Mouse (Mus musculus) ES-Bruce4 (cell line): Measurements from ENCODE around the gene Mlycd. TPM values are rescaled to one million over a fixed set of nuclear protein-coding genes. Genes with fewer than 3 reads are reported as not detected.

ENCODE experiments used
- H3K27ac ChIP-seq: 2 replicates; pipeline ENCODE4 v1.5.1; 2012; ENCODE audit warnings: low read length, inconsistent platforms; ENCODE audit not compliant: insufficient read depth
- H3K27me3 ChIP-seq: 2 replicates; pipeline ENCODE4 v1.6.1; 2012; ENCODE audit warnings: mild to moderate bottlenecking, low read length, inconsistent platforms; ENCODE audit not compliant: control insufficient read depth, poor library complexity, insufficient read depth, severe bottlenecking
- H3K36me3 ChIP-seq: 2 replicates; pipeline ENCODE4 v1.6.1; 2012; ENCODE audit warnings: inconsistent platforms, mild to moderate bottlenecking, low read length, moderate library complexity; ENCODE audit not compliant: control insufficient read depth, poor library complexity, insufficient read depth, severe bottlenecking
- H3K4me1 ChIP-seq: one replicate; pipeline ENCODE4 v1.8.1; 2011; ENCODE audit warnings: low read length; ENCODE audit not compliant: control insufficient read depth, insufficient read depth
- H3K4me3 ChIP-seq: 2 replicates; pipeline ENCODE4 v1.5.1; 2011; ENCODE audit warnings: low read depth, mild to moderate bottlenecking, low read length
- H3K9ac ChIP-seq: 2 replicates; pipeline ENCODE4 v1.6.1; 2012; ENCODE audit warnings: low read depth, mild to moderate bottlenecking, inconsistent platforms; ENCODE audit not compliant: poor library complexity, severe bottlenecking
- H3K9me3 ChIP-seq: replicated peaks from 2 replicates; pipeline ENCODE4 v1.6.1; 2012; ENCODE audit warnings: mild to moderate bottlenecking, low read length, inconsistent platforms; ENCODE audit not compliant: control insufficient read depth, poor library complexity, insufficient read depth, severe bottlenecking
- CTCF ChIP-seq: IDR thresholded peaks from one replicate; pipeline ENCODE4 v1.8.1; 2011; ENCODE audit warnings: low read depth, low read length
- EP300 ChIP-seq: IDR thresholded peaks from 2 replicates; pipeline ENCODE4 v1.6.1; 2011; ENCODE audit warnings: low read depth, low read length; ENCODE audit not compliant: insufficient read depth
- POLR2A ChIP-seq: IDR thresholded peaks from one replicate; pipeline ENCODE4 v1.8.1; 2011; ENCODE audit warnings: low read length; ENCODE audit not compliant: insufficient read depth
- polyA plus RNA-seq: library from polyadenylated mRNA; stranded (reverse); fragments of >200 nt; gene quantifications from 2 replicates; pipeline ENCODE4 v1.2.4, GENCODE M21; 2011; ENCODE audit warnings: low read depth; ENCODE audit not compliant: missing spikeins, insufficient read depth, insufficient read length

The Mlycd gene
- polyA plus RNA-seq, 1 experiment, result 7.4 TPM

GRCm38 (mm10) chr8:119380619-119381018 is 14.1 kb upstream of the Mlycd start:
- Histone ChIP-seq H3K4me3 (no peak overlapping the region), H3K9me3 (no peaks in the 10 kb centered on the region; the same call in 1 of the 2 replicates), H3K27ac (no peak overlapping the region), H3K4me1 (peaks cover 2% of the 10 kb centered on the region), H3K36me3 (no peaks in the 10 kb centered on the region), H3K27me3 (no peaks in the 10 kb centered on the region), H3K9ac (no peak overlapping the region)
- peak; percentile 43 for TF ChIP-seq CTCF
- no peak for TF ChIP-seq EP300
- TF ChIP-seq POLR2A, result no peak

GRCm38 (mm10) chr8:119384478-119384877 is 10.2 kb upstream of the Mlycd start:
- Histone ChIP-seq H3K9me3 (no peaks in the 10 kb centered on the region), H3K4me1 (no peaks in the 10 kb centered on the region), H3K27ac (no peak overlapping the region), H3K9ac (no peak overlapping the region), H3K4me3 (no peak overlapping the region), H3K27me3 (no peaks in the 10 kb centered on the region), H3K36me3 (no peaks in the 10 kb centered on the region)
- peak; percentile 5 for TF ChIP-seq CTCF
- TF ChIP-seq POLR2A, result no peak

GRCm38 (mm10) chr8:119385854-119386253 is 8.8 kb upstream of the Mlycd start:
- H3K9me3 ChIP-seq, result no peaks in the 10 kb centered on the region
- no peaks in the 10 kb centered on the region for H3K4me1 ChIP-seq
- H3K4me3 ChIP-seq, result no peak overlapping the region
- TF ChIP-seq POLR2A (no peak), CTCF (no peak), EP300 (no peak)
- H3K27me3 ChIP-seq, result 0 out of 2 replicates have a peak, but pooled peaks cover 2% of the 10 kb centered on the region
- no peak overlapping the region for H3K27ac ChIP-seq
- no peak overlapping the region for H3K9ac ChIP-seq
- H3K36me3 ChIP-seq, result no peaks in the 10 kb centered on the region

GRCm38 (mm10) chr8:119386988-119387387 is 7.7 kb upstream of the Mlycd start:
- 0 out of 2 replicates have a peak, but pooled peaks cover 2% of the 10 kb centered on the region for H3K27me3 ChIP-seq
- TF ChIP-seq POLR2A, result no peak
- no peak for TF ChIP-seq CTCF
- no peak for TF ChIP-seq EP300
- H3K4me3 ChIP-seq, result no peak overlapping the region

GRCm38 (mm10) chr8:119394097-119394496 is 581 bp upstream of the Mlycd start:
- TF ChIP-seq EP300, result no peak
- no peak for TF ChIP-seq CTCF
- TF ChIP-seq POLR2A, result no peak
- Histone ChIP-seq H3K27me3 (0 out of 2 replicates have a peak, but pooled peaks cover 2% of the 10 kb centered on the region), H3K9ac (peak overlapping the region; percentile 82; the same call in 1 of the 2 replicates), H3K4me3 (peak overlapping the region; percentile 62), H3K4me1 (no peaks in the 10 kb centered on the region), H3K27ac (no peak overlapping the region), H3K9me3 (no peaks in the 10 kb centered on the region), H3K36me3 (no peaks in the 10 kb centered on the region)

More at GRCm38 (mm10) chr8:119386988-119387387, 7.7 kb upstream of the Mlycd start:
- Histone ChIP-seq H3K9ac (no peak overlapping the region), H3K36me3 (no peaks in the 10 kb centered on the region), H3K27ac (no peak overlapping the region), H3K4me1 (no peaks in the 10 kb centered on the region), H3K9me3 (no peaks in the 10 kb centered on the region)

GRCm38 (mm10) chr8:119395072-119395950 is 633 bp downstream of the Mlycd start:
- H3K27me3 ChIP-seq, result no peaks in the 10 kb centered on the region
- H3K9ac ChIP-seq, result peak overlapping the region; percentile 82
- no peaks in the 10 kb centered on the region for H3K36me3 ChIP-seq
- H3K4me1 ChIP-seq, result no peaks in the 10 kb centered on the region
- no peak overlapping the region for H3K27ac ChIP-seq
- no peak for TF ChIP-seq POLR2A
- no peak for TF ChIP-seq CTCF
- TF ChIP-seq EP300, result no peak
- no peaks in the 10 kb centered on the region for H3K9me3 ChIP-seq
- peak overlapping the region; percentile 76 for H3K4me3 ChIP-seq
